Mouse (Mus musculus) spleen, adult 2 months (tissue): ENCODE results near the gene Tex14. TPM values are rescaled to one million over a fixed set of nuclear protein-coding genes. Genes with fewer than 3 reads are reported as not detected.

Experiments
- DNase-seq, 2 experiments: peaks; one replicate each; pipeline versions ENCODE4 v3.0.0 to v3.0.0-alpha.2; 2012 to 2021; ENCODE audit warnings: low spot score in 2 of 2, low read depth in 1 of 2
- H3K27ac ChIP-seq: fragments of 200-500 bp; 2 replicates; pipeline ENCODE4 v1.5.1; 2012; ENCODE audit warnings: low read length, inconsistent platforms; ENCODE audit not compliant: insufficient read depth
- H3K27me3 ChIP-seq: fragments of 200-500 bp; 2 replicates; pipeline ENCODE4 v1.6.1; 2012; ENCODE audit warnings: mild to moderate bottlenecking, moderate library complexity, low read length, inconsistent platforms; ENCODE audit not compliant: control insufficient read depth, insufficient read depth
- H3K36me3 ChIP-seq: fragments of 200-500 bp; 2 replicates; pipeline ENCODE4 v1.6.1; 2012; ENCODE audit warnings: mild to moderate bottlenecking, low read length, inconsistent platforms; ENCODE audit not compliant: control insufficient read depth, insufficient read depth
- H3K4me1 ChIP-seq: fragments of 200-500 bp; 2 replicates; pipeline ENCODE4 v1.6.1; 2011; ENCODE audit warnings: inconsistent platforms; ENCODE audit not compliant: control insufficient read depth, insufficient read depth, insufficient read length
- H3K4me3 ChIP-seq: fragments of 200-500 bp; 2 replicates; pipeline ENCODE4 v1.5.1; 2011; ENCODE audit warnings: mild to moderate bottlenecking, inconsistent platforms; ENCODE audit not compliant: insufficient read depth, insufficient read length; ENCODE audit errors: extremely low read depth
- CTCF ChIP-seq: fragments of 200-500 bp; IDR thresholded peaks from 2 replicates; pipeline ENCODE4 v1.5.1; 2011; ENCODE audit warnings: mild to moderate bottlenecking, inconsistent platforms; ENCODE audit not compliant: insufficient read depth, insufficient read length, insufficient replicate concordance; ENCODE audit errors: extremely low read depth
- POLR2A ChIP-seq: fragments of 200-500 bp; IDR thresholded peaks from 2 replicates; pipeline ENCODE4 v1.6.1; 2011; ENCODE audit warnings: low read depth, low read length, inconsistent platforms
- WGBS: fragments of 180-500 bp; shearing (Covaris S2); methylation state at CpG from one replicate; pipeline ENCODE4 v1.1.7; 2018; 5-methylcytosine and 5-hydroxymethylcytosine counted together
- polyA plus RNA-seq: library from polyadenylated mRNA; depleted of rRNA; stranded (reverse); fragments of >200 nt; gene quantifications from 2 replicates; pipeline ENCODE4 v1.2.3, GENCODE M21; 2012

The Tex14 gene
- polyA plus RNA-seq, 1 experiment = 0.16 TPM

DNA sequence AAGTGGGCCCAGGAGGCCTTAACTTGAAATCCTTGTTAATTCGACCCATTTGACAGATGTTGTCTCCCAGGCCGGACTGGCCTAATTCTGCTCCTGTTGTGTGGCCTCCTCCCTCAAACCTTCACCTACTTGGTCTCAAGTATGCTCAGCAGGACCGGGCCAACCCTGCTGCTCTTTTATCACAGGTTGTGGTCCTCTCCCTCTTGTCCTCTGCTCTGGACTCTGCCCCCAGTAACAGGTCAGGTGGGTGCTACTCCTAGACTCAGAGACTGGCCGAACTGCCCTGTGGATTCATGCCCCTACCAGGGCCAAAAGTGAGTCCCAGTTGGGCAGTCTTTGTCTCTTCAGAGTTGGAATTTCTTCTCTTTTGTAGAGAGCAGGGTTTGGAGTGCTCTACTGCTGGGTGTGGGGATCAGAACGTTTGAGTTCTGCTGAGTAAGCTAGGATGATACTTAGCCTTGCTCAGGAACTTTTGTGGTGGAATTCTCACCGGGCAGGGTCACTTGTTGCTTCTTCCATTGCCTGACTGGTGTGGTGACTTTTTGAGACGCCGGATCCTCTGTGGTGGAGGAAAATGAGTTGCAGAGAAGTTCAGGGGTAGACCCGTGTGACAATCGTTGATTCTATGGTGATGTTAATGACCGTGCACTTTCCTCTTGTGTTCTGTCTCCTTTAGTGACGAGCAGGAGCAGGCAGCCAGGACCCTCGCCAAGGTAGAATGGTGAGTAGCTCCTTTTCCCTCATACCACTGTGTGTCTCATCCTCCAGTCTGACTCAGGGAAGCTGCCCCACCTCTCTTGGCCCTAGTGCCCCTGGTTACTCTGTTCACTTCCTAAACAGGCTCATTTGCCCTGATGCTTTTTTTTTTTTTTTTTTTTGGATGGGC, 188.1 kb downstream of the Tex14 start:
- peaks cover 16% of the 10 kb centered on the region for H3K4me1 ChIP-seq
- no peak for DNase-seq
- 40% methylated on average over 13 of the region's 13 CpGs for WGBS
- peak overlapping the region; percentile 88 for H3K27ac ChIP-seq
- H3K4me3 ChIP-seq = peak overlapping the region; percentile 75
- H3K36me3 ChIP-seq = peaks cover 7% of the 10 kb centered on the region
- TF ChIP-seq POLR2A (no peak), CTCF (no peak)
- no peaks in the 10 kb centered on the region for H3K27me3 ChIP-seq

DNA sequence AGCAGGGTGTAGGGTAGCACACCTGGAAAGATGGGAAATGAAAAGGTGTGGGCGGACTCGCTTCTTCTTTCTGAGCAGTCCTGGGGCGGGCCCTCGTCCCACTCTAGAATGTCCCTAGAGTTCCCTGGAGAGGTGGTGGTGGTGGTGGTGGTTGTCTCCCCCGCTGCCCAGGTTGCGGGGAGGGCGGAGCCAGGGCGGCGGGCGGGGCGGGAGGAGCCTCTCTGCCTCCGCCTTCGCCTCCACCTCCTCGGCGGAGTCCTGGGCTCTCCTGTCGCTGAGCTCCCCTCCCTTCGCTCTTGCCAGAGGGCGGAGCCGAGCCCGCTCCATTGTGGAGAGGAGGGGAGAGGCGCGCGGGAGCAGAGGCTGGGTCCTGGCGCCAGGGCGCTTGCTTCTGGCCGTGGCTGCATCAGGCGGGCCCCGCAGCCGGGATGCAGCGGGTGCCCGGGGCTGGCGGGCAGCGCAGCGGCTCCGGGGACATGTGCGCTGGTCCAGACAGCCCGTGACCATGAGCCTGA, 190.5 kb downstream of the Tex14 start:
- TF ChIP-seq CTCF (no peak), POLR2A (no peak)
- peak in 1 of 2 experiments; percentile 61 for DNase-seq
- Histone ChIP-seq H3K4me1 (peaks cover 16% of the 10 kb centered on the region), H3K4me3 (peak overlapping the region; percentile 46; the same call in 1 of the 2 replicates), H3K27ac (peak overlapping the region; percentile 36), H3K36me3 (peaks cover 21% of the 10 kb centered on the region), H3K27me3 (no peaks in the 10 kb centered on the region)
- 3% methylated on average over 27 of the region's 37 CpGs for WGBS

DNA sequence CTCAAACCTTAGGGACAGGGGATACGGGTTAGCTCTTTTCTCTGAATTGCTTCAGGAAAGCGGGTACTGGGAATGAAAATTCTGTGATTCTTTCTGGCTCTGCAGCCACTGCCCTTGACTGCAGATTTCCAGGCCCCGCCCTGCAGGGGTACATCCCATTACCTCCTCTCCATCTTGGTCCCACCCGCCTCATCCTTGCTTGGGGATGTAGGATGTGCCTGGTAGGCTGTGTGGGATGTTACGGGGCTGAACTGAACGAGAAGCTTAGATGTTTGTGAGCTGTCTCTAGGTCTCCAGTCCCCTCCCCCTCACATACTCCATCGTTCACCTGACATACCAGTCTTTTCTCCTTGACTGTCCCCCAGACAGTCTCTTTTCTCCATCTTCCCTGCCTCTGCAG, 191.1 kb downstream of the Tex14 start:
- Histone ChIP-seq H3K4me1 (peaks cover 16% of the 10 kb centered on the region), H3K36me3 (peaks cover 25% of the 10 kb centered on the region), H3K4me3 (peak overlapping the region; percentile 46; the same call in 1 of the 2 replicates), H3K27me3 (no peaks in the 10 kb centered on the region), H3K27ac (no peak overlapping the region)
- 53% methylated on average over 7 of the region's 7 CpGs for WGBS
- TF ChIP-seq POLR2A (no peak), CTCF (no peak)
- DNase-seq = no peak

GRCm38 (mm10) chr11:87596492-87596891, 191.6 kb downstream of the Tex14 start:
- 72% methylated on average over 2 of the region's 2 CpGs for WGBS
- H3K36me3 ChIP-seq = peaks cover 28% of the 10 kb centered on the region
- DNase-seq = no peak

DNA sequence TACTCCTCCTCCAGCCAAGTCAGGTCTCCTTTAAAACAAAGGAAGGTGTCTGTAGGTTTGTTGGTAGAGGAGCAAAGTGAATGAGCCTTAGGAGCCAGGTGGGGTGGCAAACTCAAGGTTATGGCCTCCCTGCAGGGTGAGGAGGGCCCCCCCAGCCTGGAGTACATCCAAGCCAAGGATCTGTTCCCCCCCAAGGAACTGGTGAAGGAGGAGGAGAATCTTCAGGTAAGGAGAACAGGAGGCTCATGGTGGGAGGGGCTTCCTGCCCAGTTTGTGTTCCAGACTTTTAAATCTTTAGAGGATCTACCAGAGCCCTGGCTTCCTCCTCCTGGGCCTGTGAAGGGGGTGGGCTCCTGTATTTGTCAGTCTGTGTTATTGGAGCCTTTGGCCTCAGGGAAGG, 192.2 kb downstream of the Tex14 start:
- Histone ChIP-seq H3K36me3 (peaks cover 28% of the 10 kb centered on the region), H3K27ac (no peak overlapping the region), H3K4me3 (no peak overlapping the region), H3K27me3 (no peaks in the 10 kb centered on the region), H3K4me1 (peaks cover 16% of the 10 kb centered on the region)
- no peak for DNase-seq
- TF ChIP-seq CTCF (no peak), POLR2A (no peak)

More at GRCm38 (mm10) chr11:87596492-87596891, 191.6 kb downstream of the Tex14 start:
- TF ChIP-seq CTCF (no peak), POLR2A (no peak)
- no peak overlapping the region for H3K27ac ChIP-seq
- H3K4me3 ChIP-seq = no peak overlapping the region
- H3K27me3 ChIP-seq = no peaks in the 10 kb centered on the region
- peaks cover 16% of the 10 kb centered on the region for H3K4me1 ChIP-seq

- no peak for DNase-seq
- Histone ChIP-seq H3K27me3 (no peaks in the 10 kb centered on the region), H3K4me1 (peaks cover 14% of the 10 kb centered on the region), H3K27ac (no peak overlapping the region), H3K4me3 (no peak overlapping the region), H3K36me3 (peaks cover 51% of the 10 kb centered on the region)
- TF ChIP-seq POLR2A (no peak), CTCF (no peak)
- 93% methylated on average over 13 of the region's 13 CpGs for WGBS
Measured at GRCm38 (mm10) chr11:87599395-87600089, 194.7 kb downstream of the Tex14 start.
